In genomic region chr13:107072345-107073038, GRCm38 (mm10) we compare ENCODE assay signal across 9 mouse cellular contexts. TPM values are rescaled to one million over a fixed set of nuclear protein-coding genes. Genes with fewer than 3 reads are reported as not detected.
DNase-seq lines count a peak whose midpoint lies in the region; ATAC-seq and TF ChIP-seq lines count a peak whose summit lies in the region.
"Had no signal": no experiment of that assay in that cellular context is flagged by ENCODE, and none has a peak within 500 bp of the region (broad histone marks: within the 10 kb centered on the region; RNA-seq: fewer than 3 reads in every experiment).

No protein-coding gene starts in this region.

- no peaks in the 10 kb centered on the region for H3K9me3 ChIP-seq in lung, embryonic 14.5 days (ENCODE audit: low read depth, low read length)
- H3K9me3 ChIP-seq in forebrain, embryonic 12.5 days = no peaks in the 10 kb centered on the region
- no peaks in the 10 kb centered on the region for H3K9me3 ChIP-seq in intestine, postnatal 0 days (ENCODE audit: control insufficient read depth)
- no peaks in the 10 kb centered on the region for H3K9me3 ChIP-seq in neural tube, embryonic 14.5 days (ENCODE audit: control insufficient read depth, low read length)

- no peak for ATAC-seq in lung, embryonic 14.5 days (ENCODE audit: insufficient read depth)
- ATAC-seq in forebrain, embryonic 12.5 days (ENCODE audit: low FRiP score) = peak; percentile 59
- no peak for ATAC-seq in intestine, postnatal 0 days
- ATAC-seq in neural tube, embryonic 14.5 days (ENCODE audit: low read depth) = peak; percentile 52

- no peak for DNase-seq in lung, embryonic 14.5 days
- DNase-seq in lung, adult 18-20 months = no peak
- no peak for DNase-seq in lung, postnatal 4 days
- DNase-seq in left cerebral cortex, postnatal 14 days (ENCODE audit: low spot score in 2 of 2) = no peak
- DNase-seq in cerebellum, adult 11-12 months = no peak
- DNase-seq: lung, postnatal 10 days had no signal

- no peak overlapping the region for H3K27ac ChIP-seq in lung, embryonic 14.5 days (ENCODE audit: low read depth)
- peak overlapping the region; percentile 74; the same call in 1 of the 2 replicates for H3K27ac ChIP-seq in forebrain, embryonic 12.5 days
- H3K27ac ChIP-seq in intestine, postnatal 0 days (ENCODE audit: low read depth, low read length) = no peak overlapping the region
- 0 out of 2 replicates have a peak overlapping the region, but pooled peaks have one; percentile 44 for H3K27ac ChIP-seq in neural tube, embryonic 14.5 days (ENCODE audit: low read depth, low read length)

- H3K4me2 ChIP-seq in lung, embryonic 14.5 days = peak overlapping the region; percentile 54
- H3K4me2 ChIP-seq in forebrain, embryonic 12.5 days = peak overlapping the region; percentile 62
- peak overlapping the region; percentile 53 for H3K4me2 ChIP-seq in intestine, postnatal 0 days (replicated peaks; ENCODE audit: low read depth)
- peak overlapping the region; percentile 63 for H3K4me2 ChIP-seq in neural tube, embryonic 14.5 days (ENCODE audit: low read depth, low read length)

- peak overlapping the region; percentile 19; the same call in 1 of the 2 replicates for H3K4me3 ChIP-seq in lung, embryonic 14.5 days (ENCODE audit: low read depth, low read length)
- peak overlapping the region; percentile 35 for H3K4me3 ChIP-seq in forebrain, embryonic 12.5 days (replicated peaks)
- H3K4me3 ChIP-seq in intestine, postnatal 0 days (ENCODE audit: low read depth, low read length) = peak overlapping the region; percentile 23; the same call in 1 of the 2 replicates
- H3K4me3 ChIP-seq in neural tube, embryonic 14.5 days (ENCODE audit: low read depth, low read length) = peak overlapping the region; percentile 29

- no peak for TF ChIP-seq CTCF in lung, embryonic 14.5 days (IDR thresholded peaks at IDR 0.05; ENCODE audit: low read depth)
- TF ChIP-seq CTCF in intestine, postnatal 0 days (IDR thresholded peaks at IDR 0.05; ENCODE audit: low read depth) = no peak

- H3K4me1 ChIP-seq in lung, embryonic 14.5 days (ENCODE audit: insufficient read depth) = no peaks in the 10 kb centered on the region
- peaks cover 16% of the 10 kb centered on the region for H3K4me1 ChIP-seq in forebrain, embryonic 12.5 days
- H3K4me1 ChIP-seq in intestine, postnatal 0 days (replicated peaks; ENCODE audit: control insufficient read depth, insufficient read depth, low read length) = no peaks in the 10 kb centered on the region
- H3K4me1 ChIP-seq in neural tube, embryonic 14.5 days (ENCODE audit: control insufficient read depth, insufficient read depth, low read length) = peaks cover 11% of the 10 kb centered on the region; the same call in 1 of the 2 replicates

- 30% methylated on average over 11 of the region's 11 CpGs for WGBS in lung, embryonic 14.5 days
- 9% methylated on average over 11 of the region's 11 CpGs for WGBS in forebrain, embryonic 12.5 days
- WGBS in intestine, postnatal 0 days = 47% methylated on average over 11 of the region's 11 CpGs
- 31% methylated on average over 11 of the region's 11 CpGs for WGBS in neural tube, embryonic 14.5 days

- no peak overlapping the region; the same call in 1 of the 2 replicates for H3K9ac ChIP-seq in lung, embryonic 14.5 days
- peak overlapping the region; percentile 47 for H3K9ac ChIP-seq in forebrain, embryonic 12.5 days
- H3K9ac ChIP-seq in intestine, postnatal 0 days (ENCODE audit: low read depth, low read length) = no peak overlapping the region
- H3K9ac ChIP-seq in neural tube, embryonic 14.5 days (replicated peaks; ENCODE audit: low read depth, low read length) = peak overlapping the region; percentile 51; the same call in 1 of the 2 replicates

- H3K36me3 ChIP-seq in lung, embryonic 14.5 days (ENCODE audit: insufficient read depth) = no peaks in the 10 kb centered on the region
- no peaks in the 10 kb centered on the region for H3K36me3 ChIP-seq in forebrain, embryonic 12.5 days (replicated peaks)
- H3K36me3 ChIP-seq in intestine, postnatal 0 days (ENCODE audit: control insufficient read depth, insufficient read depth) = no peaks in the 10 kb centered on the region
- no peaks in the 10 kb centered on the region for H3K36me3 ChIP-seq in neural tube, embryonic 14.5 days (ENCODE audit: control insufficient read depth, insufficient read depth, low read length)

- H3K27me3 ChIP-seq in lung, embryonic 14.5 days (ENCODE audit: insufficient read depth, low read length) = no peaks in the 10 kb centered on the region
- H3K27me3 ChIP-seq in forebrain, embryonic 12.5 days = peaks cover 11% of the 10 kb centered on the region; the same call in 1 of the 2 replicates
- H3K27me3 ChIP-seq in intestine, postnatal 0 days (replicated peaks; ENCODE audit: control insufficient read depth, insufficient read depth, low read length) = no peaks in the 10 kb centered on the region
- no peaks in the 10 kb centered on the region for H3K27me3 ChIP-seq in neural tube, embryonic 14.5 days (ENCODE audit: control insufficient read depth, insufficient read depth, low read length)

- intact Hi-C loops in left cerebral cortex, postnatal 14 days (cut with DNase I) = no loop called here

RNA-seq across cellular contexts. Expression of gene Kif2a, which starts 50.6 kb away (rescaled TPM):
- 27.2 and 29.1 TPM in 2 replicates for polyA plus RNA-seq in lung, embryonic 14.5 days (2014; fragmentation: Nextera tagmentation; extraction: Ambion mirVana)
- polyA plus RNA-seq in forebrain, embryonic 12.5 days (2016; fragmentation: Nextera tagmentation; extraction: Ambion mirVana) = 22.7 and 31.9 TPM in 2 replicates
- polyA plus RNA-seq in intestine, postnatal 0 days (2015; fragmentation: Nextera tagmentation; extraction: Ambion mirVana) = 20.6 and 23.1 TPM in 2 replicates
- 46.2 and 57.4 TPM in 2 replicates for polyA plus RNA-seq in neural tube, embryonic 14.5 days (2014; fragmentation: Nextera tagmentation; extraction: Ambion mirVana)
- 100 to 1,000 TPM; 131 to 135 TPM for total RNA-seq in left cerebral cortex, postnatal 14 days (2021)

Comparison
In these comparisons a context has a peak if more than half of its experiments do, and no peak if none do; other contexts are left out.
1. ATAC-seq: peak in forebrain, embryonic 12.5 days (single experiment) and neural tube, embryonic 14.5 days (single experiment); none in lung, embryonic 14.5 days (single experiment) and intestine, postnatal 0 days (single experiment).
2. H3K27ac ChIP-seq: peak in forebrain, embryonic 12.5 days (single experiment) and neural tube, embryonic 14.5 days (single experiment); none in lung, embryonic 14.5 days (single experiment) and intestine, postnatal 0 days (single experiment).
3. H3K9ac ChIP-seq: peak in forebrain, embryonic 12.5 days (single experiment) and neural tube, embryonic 14.5 days (single experiment); none in lung, embryonic 14.5 days (single experiment) and intestine, postnatal 0 days (single experiment).
4. Peak in every context shown above with its lines, with median percentiles within 50 percentile points of each other: H3K4me2 ChIP-seq and H3K4me3 ChIP-seq.